Mouse (Mus musculus): ENCODE results near the gene Gm20661. TPM values are rescaled to one million over a fixed set of nuclear protein-coding genes. Genes with fewer than 3 reads are reported as not detected.
"Not testable (repeated sequence)": the region's sequence is repeated elsewhere in the genome, so short reads cannot be mapped to it uniquely, and the experiment has no call there.

Gm20661 gene
- total RNA-seq, 2 experiments from 2014 or later, result 0.44 to 1.3 TPM

- intact Hi-C loops (cut with DNase I), result no loop called here
Measured at GRCm38 (mm10) chr9:107993013-107993412, 10.2 kb downstream of the Gm20661 start.

GRCm38 (mm10) chr9:107994464-107994863, 11.6 kb downstream of the Gm20661 start:
- no peak for DNase-seq
- intact Hi-C loops (cut with DNase I), result no loop called here

More at GRCm38 (mm10) chr9:107993013-107993412, 10.2 kb downstream of the Gm20661 start:
- no peak for DNase-seq

- DNase-seq, result no peak
Measured at GRCm38 (mm10) chr9:107995513-107995912, 12.7 kb downstream of the Gm20661 start.

GRCm38 (mm10) chr9:107996049-107996448, 13.2 kb downstream of the Gm20661 start, which contains the start of gene Gm20662:
Gene Gm20662, plus strand, starts transcription at chr9:107996349.
- DNase-seq, result no peak
- intact Hi-C loops (cut with DNase I), result no loop called here

More at GRCm38 (mm10) chr9:107995513-107995912, 12.7 kb downstream of the Gm20661 start:
- intact Hi-C loops (cut with DNase I), result no loop called here

GRCm38 (mm10) chr9:108001922-108002770, 19.3 kb downstream of the Gm20661 start, which contains the start of gene Ip6k1:
Gene Ip6k1, plus strand, starts transcription at chr9:108002501.
- intact Hi-C loops (cut with DNase I), result no loop called here
- DNase-seq, result peak; percentile 100

- no peak for DNase-seq
- intact Hi-C loops (cut with DNase I), result no loop called here
Measured at GRCm38 (mm10) chr9:108002778-108003530, 20.1 kb downstream of the Gm20661 start.

- intact Hi-C loops (cut with DNase I), result no loop called here
- peak; percentile 15 for DNase-seq
Measured at GRCm38 (mm10) chr9:108003531-108003890, 20.7 kb downstream of the Gm20661 start.

GRCm38 (mm10) chr9:108008041-108008440, 25.2 kb downstream of the Gm20661 start:
- intact Hi-C loops (cut with DNase I), result no loop called here
- no peak for DNase-seq

GRCm38 (mm10) chr9:108010385-108010784, 27.5 kb downstream of the Gm20661 start:
- no peak for DNase-seq
- intact Hi-C loops (cut with DNase I), result no loop called here

- intact Hi-C loops (cut with DNase I); DNase-seq: not testable (repeated sequence)
Measured at GRCm38 (mm10) chr9:108013577-108013976, 30.7 kb downstream of the Gm20661 start.

GRCm38 (mm10) chr9:108017127-108017526, 34.3 kb downstream of the Gm20661 start:
- DNase-seq, result no peak

GRCm38 (mm10) chr9:108020741-108021140, 37.9 kb downstream of the Gm20661 start:
- intact Hi-C loops (cut with DNase I), result no loop called here
- no peak for DNase-seq

More at GRCm38 (mm10) chr9:108017127-108017526, 34.3 kb downstream of the Gm20661 start:
- intact Hi-C loops (cut with DNase I), result no loop called here

GRCm38 (mm10) chr9:108023216-108023615, 40.4 kb downstream of the Gm20661 start:
- no peak for DNase-seq
- intact Hi-C loops (cut with DNase I), result no loop called here

- no peak for DNase-seq
Measured at GRCm38 (mm10) chr9:108026584-108026983, 43.7 kb downstream of the Gm20661 start.

GRCm38 (mm10) chr9:108027867-108028266, 45.0 kb downstream of the Gm20661 start:
- no peak for DNase-seq
- intact Hi-C loops (cut with DNase I), result no loop called here

More at GRCm38 (mm10) chr9:108026584-108026983, 43.7 kb downstream of the Gm20661 start:
- intact Hi-C loops (cut with DNase I), result no loop called here

- DNase-seq, result no peak
- intact Hi-C loops (cut with DNase I), result no loop called here
Measured at GRCm38 (mm10) chr9:108032126-108032525, 49.3 kb downstream of the Gm20661 start.

- DNase-seq, result no peak
Measured at GRCm38 (mm10) chr9:108035331-108036156, 52.7 kb downstream of the Gm20661 start.

More at GRCm38 (mm10) chr9:108035331-108036156, 52.7 kb downstream of the Gm20661 start:
- intact Hi-C loops (cut with DNase I), result no loop called here

All from left cerebral cortex, postnatal 4 days (tissue).